Mouse (Mus musculus) embryo, embryonic 10 days (tissue): ENCODE results near the gene Krt77.

Experiments used
- DNase-seq: peaks from one replicate; pipeline ENCODE4 v3.0.0-alpha.2; 2015; ENCODE audit warnings: low spot score

The Krt77 gene

GRCm38 (mm10) chr15:101869431-101869830 is at the start of gene Krt77:
Gene Krt77 (minus strand): TSS chr15:101869705.
- DNase-seq, result peak; percentile 23

GRCm38 (mm10) chr15:101916072-101916471 is 46.6 kb upstream of the Krt77 start:
- no peak for DNase-seq

- no peak for DNase-seq
These were observed 35.3 kb upstream of the Krt77 start for GRCm38 (mm10) chr15:101904849-101905248.

- peak; percentile 9 for DNase-seq
These were observed 33.0 kb upstream of the Krt77 start for GRCm38 (mm10) chr15:101902171-101903149.

GRCm38 (mm10) chr15:101895216-101895615 is 25.7 kb upstream of the Krt77 start:
- DNase-seq, result no peak

- DNase-seq, result no peak
These were observed 23.3 kb upstream of the Krt77 start, which contains the start of gene Krt76 for GRCm38 (mm10) chr15:101892820-101893219. Gene Krt76 (minus strand): TSS chr15:101892920.

- peak; percentile 51 for DNase-seq
These were observed 10.3 kb upstream of the Krt77 start for GRCm38 (mm10) chr15:101879776-101880175.

- no peak for DNase-seq
These were observed 8.5 kb upstream of the Krt77 start for GRCm38 (mm10) chr15:101878041-101878440.

- no peak for DNase-seq
These were observed 4.9 kb upstream of the Krt77 start for GRCm38 (mm10) chr15:101874383-101874782.

GRCm38 (mm10) chr15:101873231-101873630 is 3.7 kb upstream of the Krt77 start:
- no peak for DNase-seq

- no peak for DNase-seq
These were observed 2.8 kb downstream of the Krt77 start for GRCm38 (mm10) chr15:101866754-101867153.

GRCm38 (mm10) chr15:101860421-101861130 is 8.9 kb downstream of the Krt77 start:
- peak; percentile 23 for DNase-seq

GRCm38 (mm10) chr15:101859735-101860170 is 9.8 kb downstream of the Krt77 start:
- DNase-seq, result peak; percentile 68

- peak; percentile 40 for DNase-seq
These were observed 10.7 kb downstream of the Krt77 start for GRCm38 (mm10) chr15:101858673-101859425.

GRCm38 (mm10) chr15:101856696-101857095 is 12.8 kb downstream of the Krt77 start:
- DNase-seq, result no peak

GRCm38 (mm10) chr15:101855732-101856131 is 13.8 kb downstream of the Krt77 start:
- DNase-seq, result no peak

GRCm38 (mm10) chr15:101854294-101854693 is 15.2 kb downstream of the Krt77 start:
- DNase-seq, result no peak

- no peak for DNase-seq
These were observed 16.9 kb downstream of the Krt77 start for GRCm38 (mm10) chr15:101852571-101852970.

- DNase-seq, result no peak
These were observed 18.8 kb downstream of the Krt77 start, which contains the start of gene Krt1 for GRCm38 (mm10) chr15:101850694-101851093. Gene Krt1 (minus strand): TSS chr15:101850794.

GRCm38 (mm10) chr15:101845971-101846403 is 23.5 kb downstream of the Krt77 start:
- DNase-seq, result peak; percentile 56

GRCm38 (mm10) chr15:101843192-101843591 is 26.3 kb downstream of the Krt77 start:
- no peak for DNase-seq
